Mouse (Mus musculus) kidney, adult 9 months (tissue): ENCODE measurements at regions not wholly inside any gene's neighbourhood (a gene's known extent, or its start where the extent isn't known, plus 50 kb on each side); places are given as distances from the start of the nearest gene placed in this dataset.
A peak's percentile ranks its signal among the peaks of the same experiment; 100 is the strongest.

Experiments used
- DNase-seq: peaks from one replicate; pipeline ENCODE4 v3.0.0; 2022

- peak; percentile 14 for DNase-seq
These were observed 195.4 kb upstream of the Trib2 start for GRCm38 (mm10) chr12:16012081-16012480.

GRCm38 (mm10) chr12:16009822-16010620, 193.3 kb upstream of the Trib2 start:
- peak; percentile 16 for DNase-seq

GRCm38 (mm10) chr12:16008763-16009515, 192.2 kb upstream of the Trib2 start:
- DNase-seq = peak; percentile 75

GRCm38 (mm10) chr12:16008261-16008660, 191.5 kb upstream of the Trib2 start:
- no peak for DNase-seq

GRCm38 (mm10) chr12:16006688-16007087, 190.0 kb upstream of the Trib2 start:
- no peak for DNase-seq

GRCm38 (mm10) chr12:16006286-16006685, 189.6 kb upstream of the Trib2 start:
- no peak for DNase-seq

GRCm38 (mm10) chr12:16001811-16002210, 185.1 kb upstream of the Trib2 start:
- DNase-seq = no peak

- DNase-seq = no peak
These were observed 184.5 kb upstream of the Trib2 start for GRCm38 (mm10) chr12:16001225-16001624.

- no peak for DNase-seq
These were observed 181.6 kb upstream of the Trib2 start for GRCm38 (mm10) chr12:15998331-15998730.

- no peak for DNase-seq
These were observed 177.1 kb upstream of the Trib2 start for GRCm38 (mm10) chr12:15993866-15994265.

GRCm38 (mm10) chr12:15986351-15986750, 169.6 kb upstream of the Trib2 start:
- no peak for DNase-seq

- no peak for DNase-seq
These were observed 168.9 kb upstream of the Trib2 start for GRCm38 (mm10) chr12:15985649-15986048.

- no peak for DNase-seq
These were observed 167.0 kb upstream of the Trib2 start for GRCm38 (mm10) chr12:15983591-15984300.

- DNase-seq = no peak
These were observed 165.0 kb upstream of the Trib2 start for GRCm38 (mm10) chr12:15981741-15982140.

GRCm38 (mm10) chr12:15979233-15979632, 162.5 kb upstream of the Trib2 start:
- DNase-seq = no peak

GRCm38 (mm10) chr12:15971786-15972185, 155.1 kb upstream of the Trib2 start:
- DNase-seq = no peak

GRCm38 (mm10) chr12:15970262-15970661, 153.5 kb upstream of the Trib2 start:
- no peak for DNase-seq

GRCm38 (mm10) chr12:15967550-15968102, 150.9 kb upstream of the Trib2 start:
- no peak for DNase-seq

GRCm38 (mm10) chr12:15966631-15967030, 149.9 kb upstream of the Trib2 start:
- DNase-seq = no peak

- DNase-seq = no peak
These were observed 149.2 kb upstream of the Trib2 start for GRCm38 (mm10) chr12:15965921-15966320.

GRCm38 (mm10) chr12:15964073-15964472, 147.4 kb upstream of the Trib2 start:
- no peak for DNase-seq

GRCm38 (mm10) chr12:15961834-15962233, 145.1 kb upstream of the Trib2 start:
- no peak for DNase-seq
